Mouse (Mus musculus): ENCODE measurements around the gene Bmpr1a. TPM values are rescaled to one million over a fixed set of nuclear protein-coding genes. Genes with fewer than 3 reads are reported as not detected.
A peak's percentile ranks its signal among the peaks of the same experiment; 100 is the strongest.

Bmpr1a gene
- total and polyA plus RNA-seq, 2 experiments from 2014 or later: 15.9 to 54.8 TPM

DNA sequence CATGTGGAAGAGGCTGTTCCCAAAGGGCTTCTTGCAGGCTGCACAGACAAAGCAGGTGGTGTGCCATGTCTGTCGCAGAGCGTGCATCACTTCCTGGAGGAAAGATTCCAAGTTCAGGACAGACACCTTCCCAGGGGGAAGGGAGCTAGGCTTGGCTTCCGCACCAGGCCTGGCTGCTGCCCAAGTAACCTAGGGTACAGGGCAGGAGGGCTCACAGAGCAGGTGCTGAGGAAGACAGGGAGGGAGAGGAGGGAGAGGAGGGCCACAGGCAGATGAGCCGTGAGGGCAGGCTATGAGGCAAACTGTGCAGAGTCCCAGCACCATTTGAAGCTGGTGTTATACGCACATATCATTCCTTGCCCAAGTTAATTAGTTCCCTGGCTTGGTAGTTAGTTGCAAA is 38.8 kb upstream of the Bmpr1a start:
- H3K27ac ChIP-seq (ENCODE audit: low read depth, low read length): no peak overlapping the region
- H3K27me3 ChIP-seq (ENCODE audit: insufficient read depth, low read length): no peaks in the 10 kb centered on the region
- H3K9ac ChIP-seq: no peak overlapping the region
- no peaks in the 10 kb centered on the region for H3K36me3 ChIP-seq (ENCODE audit: insufficient read depth)
- H3K4me1 ChIP-seq (ENCODE audit: insufficient read depth): no peaks in the 10 kb centered on the region
- no peak overlapping the region for H3K4me3 ChIP-seq (ENCODE audit: low read depth, low read length)
- WGBS: 73% methylated on average over 5 of the region's 5 CpGs
- ATAC-seq (no peak), DNase-seq (no peak)
- no peak for TF ChIP-seq CTCF (IDR thresholded peaks at IDR 0.05; ENCODE audit: low read depth)
- H3K4me2 ChIP-seq (ENCODE audit: low read depth): no peak overlapping the region
- H3K9me3 ChIP-seq (ENCODE audit: low read length): no peaks in the 10 kb centered on the region

- TF ChIP-seq CTCF (IDR thresholded peaks at IDR 0.05; ENCODE audit: low read depth): no peak
These were observed 37.6 kb upstream of the Bmpr1a start for GRCm38 (mm10) chr14:34540685-34541162.

GRCm38 (mm10) chr14:34535883-34536282 is 32.7 kb upstream of the Bmpr1a start:
- no peak overlapping the region for H3K4me2 ChIP-seq (ENCODE audit: low read depth)
- DNase-seq: no peak
- no peaks in the 10 kb centered on the region for H3K36me3 ChIP-seq (ENCODE audit: insufficient read depth)
- H3K4me1 ChIP-seq (ENCODE audit: insufficient read depth): no peaks in the 10 kb centered on the region
- no peak for ATAC-seq
- no peak overlapping the region for H3K27ac ChIP-seq (ENCODE audit: low read depth, low read length)
- WGBS: 74% methylated on average over 4 of the region's 4 CpGs
- H3K27me3 ChIP-seq (ENCODE audit: insufficient read depth, low read length): no peaks in the 10 kb centered on the region
- no peak for TF ChIP-seq CTCF (IDR thresholded peaks at IDR 0.05; ENCODE audit: low read depth)
- H3K9me3 ChIP-seq (ENCODE audit: low read length): no peaks in the 10 kb centered on the region
- H3K9ac ChIP-seq: no peak overlapping the region
- no peak overlapping the region for H3K4me3 ChIP-seq (ENCODE audit: low read depth, low read length)

More at GRCm38 (mm10) chr14:34540685-34541162, 37.6 kb upstream of the Bmpr1a start:
- 15% methylated on average over 12 of the region's 17 CpGs for WGBS
- DNase-seq (no peak), ATAC-seq (peak; percentile 50; the same call in 1 of the 2 replicates)
- no peak overlapping the region for H3K4me3 ChIP-seq (ENCODE audit: low read depth, low read length)
- H3K27ac ChIP-seq (ENCODE audit: low read depth, low read length): no peak overlapping the region; the same call in 1 of the 2 replicates
- H3K27me3 ChIP-seq (ENCODE audit: insufficient read depth, low read length): no peaks in the 10 kb centered on the region
- no peaks in the 10 kb centered on the region for H3K4me1 ChIP-seq (ENCODE audit: insufficient read depth)
- H3K36me3 ChIP-seq (ENCODE audit: insufficient read depth): no peaks in the 10 kb centered on the region
- no peak overlapping the region for H3K9ac ChIP-seq
- H3K9me3 ChIP-seq (ENCODE audit: low read length): no peaks in the 10 kb centered on the region
- no peak overlapping the region for H3K4me2 ChIP-seq (ENCODE audit: low read depth)

DNA sequence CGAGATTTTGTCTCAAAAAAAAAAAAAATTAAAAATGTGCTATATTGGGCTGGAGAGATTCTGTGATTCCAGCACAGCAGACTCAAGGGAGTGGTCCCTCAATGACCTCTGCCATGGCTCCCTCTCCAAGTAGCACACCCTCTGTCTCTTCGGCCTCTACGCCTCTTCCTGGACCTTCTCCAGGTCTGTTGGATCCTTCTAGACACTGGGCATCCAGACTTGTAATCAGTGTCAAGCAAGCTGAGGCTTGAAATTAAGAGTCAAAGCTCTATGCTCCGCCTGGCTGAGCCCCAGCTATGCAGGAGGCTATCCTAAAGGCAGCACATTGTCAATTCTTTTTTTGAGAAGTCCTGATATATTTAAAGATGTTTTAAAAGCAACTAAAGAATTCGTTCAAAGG is 30.4 kb upstream of the Bmpr1a start:
- TF ChIP-seq CTCF (IDR thresholded peaks at IDR 0.05; ENCODE audit: low read depth): no peak
- Histone ChIP-seq H3K36me3 (ENCODE audit: insufficient read depth) (no peaks in the 10 kb centered on the region), H3K4me1 (ENCODE audit: insufficient read depth) (no peaks in the 10 kb centered on the region), H3K27me3 (ENCODE audit: insufficient read depth, low read length) (no peaks in the 10 kb centered on the region), H3K27ac (ENCODE audit: low read depth, low read length) (no peak overlapping the region), H3K9me3 (ENCODE audit: low read length) (no peaks in the 10 kb centered on the region), H3K4me2 (ENCODE audit: low read depth) (no peak overlapping the region), H3K4me3 (ENCODE audit: low read depth, low read length) (no peak overlapping the region), H3K9ac (no peak overlapping the region)
- WGBS: 86% methylated on average over 5 of the region's 5 CpGs
- DNase-seq (no peak), ATAC-seq (no peak)

DNA sequence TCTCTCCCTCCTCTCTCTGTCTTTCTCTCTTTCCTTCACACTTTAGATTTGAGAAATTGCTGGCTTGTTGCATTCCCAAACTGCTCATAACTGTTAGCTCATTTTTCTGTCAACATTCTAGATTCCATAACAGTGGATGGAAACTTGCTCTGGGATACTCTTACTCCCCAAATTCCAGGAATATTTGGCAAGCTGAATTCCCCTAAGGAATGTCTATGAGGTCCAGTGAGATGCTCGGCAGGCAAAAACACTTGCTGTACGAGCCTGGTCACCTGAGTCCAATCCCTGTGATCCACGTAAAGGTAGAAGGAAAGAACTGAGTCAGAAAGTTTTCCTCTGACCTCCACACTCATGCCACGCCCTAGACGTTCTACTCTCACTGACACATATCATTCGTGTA is 29.4 kb upstream of the Bmpr1a start:
- Histone ChIP-seq H3K27me3 (ENCODE audit: insufficient read depth, low read length) (no peaks in the 10 kb centered on the region; the same call in 1 of the 2 replicates), H3K36me3 (ENCODE audit: insufficient read depth) (no peaks in the 10 kb centered on the region), H3K27ac (ENCODE audit: low read depth, low read length) (no peak overlapping the region), H3K4me1 (ENCODE audit: insufficient read depth) (no peaks in the 10 kb centered on the region), H3K4me2 (ENCODE audit: low read depth) (no peak overlapping the region), H3K9me3 (ENCODE audit: low read length) (no peaks in the 10 kb centered on the region), H3K9ac (no peak overlapping the region), H3K4me3 (ENCODE audit: low read depth, low read length) (no peak overlapping the region)
- ATAC-seq (no peak), DNase-seq (no peak)
- WGBS: 86% methylated on average over 6 of the region's 6 CpGs
- no peak for TF ChIP-seq CTCF (IDR thresholded peaks at IDR 0.05; ENCODE audit: low read depth)

DNA sequence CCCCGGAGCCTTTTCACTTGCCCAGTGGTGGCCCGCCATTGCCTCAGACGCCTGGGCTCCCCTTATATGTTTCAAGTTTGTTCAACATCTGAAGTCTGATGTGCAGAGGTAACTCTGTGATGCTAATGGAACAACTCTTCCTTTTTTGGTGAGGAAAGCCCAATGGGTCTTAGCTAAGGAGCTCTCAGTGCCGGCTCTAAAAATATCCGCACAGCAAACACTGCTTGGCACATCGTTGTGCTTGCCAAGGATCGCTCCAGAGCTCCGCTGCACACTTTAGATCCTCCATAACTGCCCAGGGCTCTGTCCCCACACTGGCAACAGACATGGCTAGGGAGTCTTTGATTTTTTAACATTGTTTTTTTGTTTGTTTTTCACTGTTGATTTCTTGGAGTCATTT is 25.7 kb upstream of the Bmpr1a start:
- Histone ChIP-seq H3K27ac (ENCODE audit: low read depth, low read length) (no peak overlapping the region), H3K4me2 (ENCODE audit: low read depth) (no peak overlapping the region), H3K9ac (no peak overlapping the region), H3K4me3 (ENCODE audit: low read depth, low read length) (no peak overlapping the region), H3K36me3 (ENCODE audit: insufficient read depth) (no peaks in the 10 kb centered on the region), H3K4me1 (ENCODE audit: insufficient read depth) (no peaks in the 10 kb centered on the region), H3K27me3 (ENCODE audit: insufficient read depth, low read length) (no peaks in the 10 kb centered on the region; the same call in 1 of the 2 replicates), H3K9me3 (ENCODE audit: low read length) (no peaks in the 10 kb centered on the region)
- ATAC-seq: no peak
- DNase-seq: no peak
- 52% methylated on average over 8 of the region's 8 CpGs for WGBS
- TF ChIP-seq CTCF (IDR thresholded peaks at IDR 0.05; ENCODE audit: low read depth): no peak

DNA sequence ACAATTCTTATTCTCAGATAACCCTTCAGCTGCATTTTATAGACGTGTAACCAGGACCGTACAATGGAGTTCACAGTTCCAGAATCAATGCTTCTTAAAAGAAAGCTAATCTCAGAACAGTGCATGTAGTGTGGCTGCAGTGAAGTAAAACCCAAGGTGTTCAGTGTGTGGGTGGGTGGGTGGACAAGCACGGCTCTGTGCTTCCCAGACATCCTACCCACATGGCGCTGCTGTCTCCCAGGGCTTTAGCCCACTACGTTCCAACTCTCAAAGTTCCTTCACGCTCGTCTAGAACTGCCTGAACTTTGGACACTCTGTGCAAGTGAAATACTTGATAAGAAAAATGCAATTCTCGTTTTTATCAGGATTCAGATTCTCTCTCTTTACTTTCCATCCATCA is 19.6 kb upstream of the Bmpr1a start, which contains the start of gene 9230112D13Rik:
Gene 9230112D13Rik, minus strand, starts transcription at position 101 of the 400 bp plus-strand sequence.
- no peaks in the 10 kb centered on the region for H3K36me3 ChIP-seq (ENCODE audit: insufficient read depth)
- no peak within 1 kb of the TSS for H3K27ac ChIP-seq (ENCODE audit: low read depth, low read length)
- no peak for TF ChIP-seq CTCF (IDR thresholded peaks at IDR 0.05; ENCODE audit: low read depth)
- H3K4me3 ChIP-seq (ENCODE audit: low read depth, low read length): no peak within 1 kb of the TSS
- ATAC-seq (no peak), DNase-seq (no peak)
- H3K4me1 ChIP-seq (ENCODE audit: insufficient read depth): no peaks in the 10 kb centered on the region
- no peak within 1 kb of the TSS for H3K9ac ChIP-seq
- 88% methylated on average over 8 of the region's 8 CpGs for WGBS
- H3K9me3 ChIP-seq (ENCODE audit: low read length): no peaks in the 10 kb centered on the region
- H3K27me3 ChIP-seq (ENCODE audit: insufficient read depth, low read length): no peaks in the 10 kb centered on the region; the same call in 1 of the 2 replicates
- H3K4me2 ChIP-seq (ENCODE audit: low read depth): no peak within 1 kb of the TSS
